Mouse (Mus musculus): ENCODE measurements around the gene Tenm4.

Gene Tenm4

DNA sequence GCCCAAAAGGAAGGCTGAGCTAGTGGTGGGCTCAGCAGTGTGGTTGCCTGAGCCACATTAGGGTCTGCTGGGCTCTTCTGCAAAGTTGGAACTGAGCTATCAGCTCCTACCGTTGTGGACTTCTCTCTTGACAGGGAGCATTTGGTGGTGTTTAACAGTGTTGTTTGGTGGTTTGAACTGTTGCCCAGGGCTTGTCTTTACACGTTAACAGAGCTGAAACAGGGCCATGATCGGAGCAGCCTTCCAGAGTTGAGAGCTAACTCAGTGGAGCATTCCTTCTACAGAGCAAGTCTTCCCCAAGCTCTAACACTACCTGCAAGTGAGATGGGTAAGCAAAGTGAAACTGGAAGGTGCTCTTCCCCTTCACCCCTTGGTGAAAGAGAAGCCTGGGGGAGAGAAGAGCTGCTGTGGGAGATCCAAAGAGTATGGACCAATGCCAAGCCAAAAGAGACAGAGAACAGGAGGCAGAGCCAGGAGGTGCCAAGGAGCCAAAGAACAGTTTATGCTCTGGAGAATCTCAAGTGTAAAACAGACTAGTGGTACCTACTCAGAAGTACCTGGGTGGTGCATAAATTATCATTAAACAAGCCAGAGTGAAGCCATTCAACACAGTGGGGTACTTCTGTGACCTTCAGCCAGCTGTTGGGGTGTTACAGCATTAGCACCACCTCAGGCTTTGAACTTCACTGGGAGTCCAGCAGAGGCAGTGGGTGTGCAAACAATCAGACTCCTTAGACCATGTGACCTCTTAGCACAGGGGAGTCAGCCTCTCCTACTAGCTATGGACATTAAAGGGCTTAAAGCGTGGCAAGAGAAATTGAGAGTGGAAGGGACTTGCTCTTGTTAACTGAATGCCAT is 71.5 kb downstream of the Tenm4 start:
- DNase-seq (ENCODE audit: low spot score) = no peak

- no peak for DNase-seq (ENCODE audit: low spot score)
Observed at GRCm38 (mm10) chr7:96244796-96245195, 73.8 kb downstream of the Tenm4 start.

GRCm38 (mm10) chr7:96259630-96260029 is 88.6 kb downstream of the Tenm4 start:
- DNase-seq (ENCODE audit: low spot score) = no peak

DNA sequence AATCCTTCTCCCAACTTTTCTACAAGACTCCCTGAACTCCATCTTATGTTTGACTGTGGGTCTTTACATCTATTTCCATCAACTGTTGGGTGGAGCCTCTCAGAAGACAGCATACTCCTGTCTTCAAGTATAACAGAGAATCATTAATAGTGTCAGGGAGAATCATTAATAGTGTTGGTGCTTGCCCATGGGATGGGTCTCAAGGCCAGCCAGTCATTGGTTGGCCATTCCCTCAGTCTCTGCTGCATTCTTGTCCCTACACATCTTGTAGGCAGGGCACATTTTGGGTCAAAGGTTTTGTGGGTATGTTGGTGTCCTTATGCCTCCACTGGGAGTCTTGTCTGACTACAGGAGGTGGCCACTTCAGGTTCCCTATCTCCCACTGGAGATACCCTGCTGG is 91.1 kb downstream of the Tenm4 start:
- no peak for DNase-seq (ENCODE audit: low spot score)

DNA sequence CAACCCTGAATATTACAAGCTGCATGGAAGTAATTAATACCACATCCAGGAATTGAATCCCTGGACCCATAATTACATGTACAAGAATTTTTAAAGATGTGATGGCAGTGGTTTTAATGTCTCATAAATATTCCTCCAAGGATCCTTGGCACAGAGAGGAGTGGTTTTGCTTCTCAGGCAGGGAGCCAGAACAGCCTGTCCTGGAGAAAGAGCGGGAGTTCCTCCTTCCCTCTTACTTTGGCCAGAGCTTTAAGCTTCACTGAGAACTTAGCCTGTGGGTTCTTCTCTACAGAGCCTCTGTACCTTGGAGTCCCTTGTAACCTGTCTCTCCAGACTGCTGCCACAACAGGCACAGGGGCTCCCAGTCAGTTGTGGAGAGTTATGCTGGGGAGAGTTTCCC is 94.9 kb downstream of the Tenm4 start:
- peak; percentile 25 for DNase-seq (ENCODE audit: low spot score)

- DNase-seq (ENCODE audit: low spot score) = no peak
Observed at GRCm38 (mm10) chr7:96267266-96267665, 96.2 kb downstream of the Tenm4 start.

DNA sequence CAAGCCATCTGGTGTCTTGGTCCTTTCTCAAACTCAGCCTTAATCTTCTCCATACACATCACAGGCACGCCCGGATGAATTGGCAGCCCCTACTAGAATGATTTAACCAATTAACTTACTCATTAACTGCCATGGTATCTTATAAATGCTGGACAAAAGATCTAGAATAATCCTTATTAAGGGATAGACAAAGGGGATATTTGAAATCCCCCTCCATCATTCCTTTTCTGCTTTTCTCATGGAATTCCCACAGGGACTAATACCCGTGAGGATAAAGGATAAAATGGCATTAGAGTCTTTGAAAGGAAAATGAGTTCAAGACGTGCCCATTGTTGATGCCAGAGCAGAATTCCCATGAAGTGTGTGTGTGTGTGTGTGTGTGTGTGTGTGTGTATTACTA is 99.6 kb downstream of the Tenm4 start:
- DNase-seq (ENCODE audit: low spot score) = no peak

- no peak for DNase-seq (ENCODE audit: low spot score)
Observed at GRCm38 (mm10) chr7:96272068-96272467, 101.0 kb downstream of the Tenm4 start.

GRCm38 (mm10) chr7:96274486-96274885 is 103.4 kb downstream of the Tenm4 start:
- DNase-seq (ENCODE audit: low spot score) = no peak

- DNase-seq (ENCODE audit: low spot score) = no peak
Observed at GRCm38 (mm10) chr7:96277550-96277949, 106.5 kb downstream of the Tenm4 start.

GRCm38 (mm10) chr7:96278378-96278777 is 107.3 kb downstream of the Tenm4 start:
- DNase-seq (ENCODE audit: low spot score) = no peak

DNA sequence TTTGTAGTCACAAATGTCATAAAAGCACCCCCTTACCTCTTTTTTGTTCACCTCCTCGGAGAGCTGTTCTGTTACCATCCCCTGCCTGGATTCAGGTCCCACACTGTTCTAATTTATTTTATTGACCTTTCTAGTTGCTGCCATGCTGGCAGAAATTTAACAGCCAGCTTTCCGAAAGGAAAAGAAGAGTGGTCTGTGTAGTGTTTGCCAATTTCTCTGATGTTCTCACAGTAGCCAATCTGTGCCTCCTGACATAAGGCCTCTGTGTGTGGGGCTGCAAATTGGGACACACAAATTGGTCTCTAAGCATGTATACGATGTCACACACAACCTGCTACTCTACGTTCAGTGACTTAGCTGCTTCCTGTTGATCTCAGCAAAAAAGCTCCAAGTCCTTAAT is 109.7 kb downstream of the Tenm4 start:
- no peak for DNase-seq (ENCODE audit: low spot score)

DNA sequence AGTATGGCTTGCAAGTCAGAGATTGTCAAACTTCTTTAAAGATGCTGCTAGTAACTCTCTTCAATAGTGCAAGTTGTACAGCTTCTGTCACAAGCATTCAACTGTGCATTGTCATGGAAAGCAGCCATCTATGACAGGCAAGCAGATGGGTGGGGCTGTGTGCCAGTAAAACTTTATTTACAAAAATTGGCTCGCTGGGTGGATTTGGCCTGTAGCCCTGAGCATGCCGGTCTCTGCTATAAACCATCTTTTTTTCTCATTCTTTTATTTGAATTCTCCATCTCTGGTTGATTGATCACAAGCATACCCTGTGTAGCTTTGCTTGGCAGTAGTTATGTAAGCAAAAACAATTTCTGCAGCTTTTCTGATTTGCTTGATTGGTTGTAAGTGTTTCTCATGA is 119.5 kb downstream of the Tenm4 start:
- no peak for DNase-seq (ENCODE audit: low spot score)

DNA sequence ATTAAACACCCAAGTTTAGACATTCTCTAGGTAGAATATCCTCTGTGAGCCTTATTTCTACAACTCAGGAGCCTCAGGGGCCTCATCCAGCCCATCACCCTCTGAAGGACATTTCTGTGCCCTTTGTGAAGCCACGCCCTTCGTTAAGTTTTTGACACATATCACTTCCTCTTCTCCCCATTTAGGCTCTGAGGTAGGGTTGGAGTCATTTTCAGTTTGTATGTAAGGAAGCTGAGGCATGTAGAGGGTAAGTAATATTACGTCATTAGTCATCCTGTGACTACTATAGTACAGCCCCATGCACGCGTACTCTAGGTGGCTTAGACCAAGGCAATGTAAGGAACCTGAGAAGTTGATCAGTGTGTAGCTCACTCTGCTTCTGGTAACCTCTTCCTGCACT is 124.9 kb downstream of the Tenm4 start:
- no peak for DNase-seq (ENCODE audit: low spot score)

DNA sequence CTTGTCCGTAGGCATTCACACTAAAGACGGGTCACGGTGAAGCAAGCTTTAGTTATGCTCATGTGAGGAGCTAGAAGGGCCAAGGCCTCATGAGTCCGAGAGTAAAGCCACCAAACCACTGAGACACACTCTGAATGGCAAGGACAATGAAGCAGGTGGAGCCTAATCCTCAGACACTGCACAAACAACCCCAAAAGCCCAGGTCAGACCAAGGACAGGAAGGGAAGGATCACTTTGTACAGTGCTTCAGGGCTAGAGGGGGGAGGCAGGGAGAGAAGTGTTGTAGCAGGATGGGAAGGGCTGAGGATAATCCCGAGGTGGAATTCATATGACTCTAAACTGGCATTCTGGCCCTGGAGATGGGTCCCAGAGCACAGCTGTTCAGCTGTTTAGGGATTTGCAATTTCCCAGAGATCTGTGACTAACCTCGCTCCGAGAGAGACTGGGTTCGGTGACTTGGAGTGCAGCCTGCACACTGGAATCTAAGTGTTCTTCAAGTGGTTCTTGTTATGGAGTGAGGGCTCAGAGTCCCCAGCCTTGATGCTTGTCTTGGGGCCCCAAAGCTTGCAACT is 129.9 kb downstream of the Tenm4 start:
- DNase-seq (ENCODE audit: low spot score) = no peak

DNA sequence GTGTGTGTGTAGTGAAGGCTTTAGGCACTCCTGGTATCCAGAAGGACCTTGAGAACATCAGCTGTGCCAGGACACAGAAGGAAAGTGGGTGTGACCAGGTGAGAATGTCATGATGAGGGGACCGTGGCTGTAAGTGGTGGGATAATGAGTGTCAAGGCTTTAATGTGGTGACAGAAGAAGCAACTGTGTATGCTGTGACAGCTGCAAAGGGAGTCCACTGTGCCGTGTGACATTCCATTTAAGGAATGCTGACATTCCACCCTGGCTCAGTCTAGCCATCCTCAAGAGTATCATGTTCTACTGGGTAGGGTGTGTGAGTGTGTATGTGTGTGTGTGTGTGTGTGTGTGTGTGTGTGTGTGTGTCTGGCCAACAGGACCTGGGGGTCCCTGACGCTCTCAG is 130.8 kb downstream of the Tenm4 start:
- no peak for DNase-seq (ENCODE audit: low spot score)

GRCm38 (mm10) chr7:96303963-96304362 is 132.9 kb downstream of the Tenm4 start:
- no peak for DNase-seq (ENCODE audit: low spot score)

DNA sequence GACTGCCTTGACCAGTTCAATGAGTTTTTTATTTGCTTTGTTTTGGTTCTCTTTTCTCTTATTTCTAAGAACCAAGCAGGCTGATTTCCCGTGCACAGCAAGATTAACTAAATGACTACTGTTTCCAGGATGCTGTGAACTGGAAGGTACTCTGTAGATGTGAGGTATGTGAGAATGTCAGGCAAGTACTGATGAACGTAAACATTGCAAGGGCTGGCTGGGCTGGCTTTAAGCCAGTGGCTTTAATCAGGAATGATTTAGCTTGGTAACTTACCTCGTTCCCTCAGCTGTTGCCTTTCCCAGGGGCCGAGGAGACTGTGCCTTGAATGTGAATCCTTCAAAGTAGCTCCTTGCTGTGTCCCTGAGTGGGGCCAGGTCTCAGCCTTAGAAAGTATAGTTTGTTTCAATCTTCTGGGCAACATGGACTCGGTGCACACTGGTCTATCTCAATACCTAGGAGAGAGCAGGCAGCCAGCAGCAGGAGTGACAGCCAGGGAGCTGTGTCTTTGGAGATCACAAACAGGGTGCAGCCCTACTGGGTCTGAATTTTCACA is 134.4 kb downstream of the Tenm4 start:
- DNase-seq (ENCODE audit: low spot score) = no peak

- no peak for DNase-seq (ENCODE audit: low spot score)
Observed at GRCm38 (mm10) chr7:96308106-96308505, 137.1 kb downstream of the Tenm4 start.

GRCm38 (mm10) chr7:96329343-96329742 is 158.3 kb downstream of the Tenm4 start:
- DNase-seq (ENCODE audit: low spot score) = no peak

GRCm38 (mm10) chr7:96331186-96331585 is 160.1 kb downstream of the Tenm4 start:
- no peak for DNase-seq (ENCODE audit: low spot score)

DNA sequence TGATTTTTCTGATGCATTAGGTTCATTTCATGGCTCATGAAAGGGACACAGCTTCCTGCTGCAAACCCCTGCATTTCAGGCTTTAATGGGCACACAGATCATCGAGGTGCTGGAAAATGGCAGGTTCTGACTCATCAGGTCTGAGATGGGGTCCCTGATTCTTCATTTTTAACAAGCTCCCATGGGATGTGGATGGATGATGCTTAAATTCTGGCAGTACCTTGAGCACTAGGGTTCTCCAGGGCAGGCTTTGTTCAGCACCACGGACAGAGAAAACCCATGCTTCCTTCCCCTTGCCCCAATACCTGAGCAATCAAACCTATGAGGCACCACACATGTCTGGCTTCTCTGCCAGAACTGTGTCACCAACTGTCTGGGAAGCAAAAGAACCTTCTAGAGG is 163.3 kb downstream of the Tenm4 start:
- no peak for DNase-seq (ENCODE audit: low spot score)

- no peak for DNase-seq (ENCODE audit: low spot score)
Observed at GRCm38 (mm10) chr7:96336376-96336775, 165.3 kb downstream of the Tenm4 start.

GRCm38 (mm10) chr7:96340826-96341225 is 169.8 kb downstream of the Tenm4 start:
- no peak for DNase-seq (ENCODE audit: low spot score)

Data from ovary, postnatal 14 days (tissue).